Mouse (Mus musculus) heart, adult 9 months (tissue): ENCODE results near the gene Oip5.

Experiments used
- DNase-seq, 2 experiments: peaks; one replicate each; pipeline ENCODE4 v3.0.0; 2022; ENCODE audit warnings: low spot score in 2 of 2

Oip5 gene

GRCm38 (mm10) chr2:119587383-119587782 lies 30.9 kb downstream of the Oip5 start:
- peak in 1 of 2 experiments; percentile 48 for DNase-seq

- DNase-seq = no peak
Measured at GRCm38 (mm10) chr2:119584282-119584681, 34.0 kb downstream of the Oip5 start.

GRCm38 (mm10) chr2:119583439-119583838 lies 34.8 kb downstream of the Oip5 start:
- DNase-seq = no peak

- DNase-seq = no peak
Measured at GRCm38 (mm10) chr2:119581571-119581970, 36.7 kb downstream of the Oip5 start.

GRCm38 (mm10) chr2:119572471-119572870 lies 45.8 kb downstream of the Oip5 start:
- DNase-seq = no peak

- DNase-seq = no peak
Measured at GRCm38 (mm10) chr2:119566182-119566855, 52.0 kb downstream of the Oip5 start.

GRCm38 (mm10) chr2:119565284-119565683 lies 53.0 kb downstream of the Oip5 start:
- DNase-seq = no peak

GRCm38 (mm10) chr2:119561794-119562193 lies 56.5 kb downstream of the Oip5 start:
- no peak for DNase-seq
